Mouse (Mus musculus): Measurements from ENCODE around the gene H2-Q6.
"Not testable (repeated sequence)": the region's sequence is repeated elsewhere in the genome, so short reads cannot be mapped to it uniquely, and the experiment has no call there.

Gene H2-Q6

DNA sequence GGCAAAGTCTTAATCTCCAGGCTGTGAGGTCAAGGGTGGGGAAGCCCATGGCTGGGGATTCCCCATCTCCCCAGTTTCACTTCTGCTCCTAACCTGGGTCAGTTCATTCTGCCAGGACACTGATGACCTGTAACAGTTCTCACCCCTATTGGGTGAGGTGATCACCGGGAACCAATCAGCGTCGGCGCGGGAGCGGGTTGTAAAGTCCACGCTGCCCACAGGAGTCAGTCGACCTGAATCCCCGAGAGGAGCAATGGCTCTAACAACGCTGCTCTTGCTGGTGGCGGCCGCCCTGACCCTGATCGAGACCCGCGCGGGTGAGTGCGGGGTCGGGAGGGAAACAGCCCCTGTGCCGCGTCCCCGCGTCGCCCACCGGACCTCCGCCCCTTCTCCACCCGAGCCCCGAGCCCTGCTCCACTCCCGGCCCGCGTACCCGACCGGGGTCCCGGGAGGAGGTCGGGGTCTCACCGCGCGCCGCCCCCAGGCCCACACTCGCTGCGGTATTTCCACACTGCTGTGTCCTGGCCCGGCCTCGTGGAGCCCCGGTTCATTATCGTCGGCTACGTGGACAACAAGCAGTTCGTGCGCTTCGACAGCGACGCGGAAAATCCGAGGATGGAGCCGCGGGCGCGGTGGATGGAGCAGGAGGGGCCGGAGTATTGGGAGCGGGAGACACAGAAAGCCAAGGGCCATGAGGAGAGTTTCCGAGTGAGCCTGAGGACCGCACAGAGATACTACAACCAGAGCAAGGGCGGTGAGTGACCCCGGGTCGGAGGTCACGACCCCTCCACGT is at the start of gene H2-Q6:
Gene H2-Q6 (plus strand): TSS at position 227 of the 793 bp plus-strand sequence.
- peak; percentile 78 to 79 for DNase-seq

- DNase-seq = peak; percentile 93 to 96
Observed at GRCm38 (mm10) chr17:35379369-35379728, 45.3 kb upstream of the H2-Q6 start, which contains the start of gene H2-Q4. H2-Q4 (plus strand) TSS chr17:35379617.

- peak; percentile 12 to 41 for DNase-seq
Observed at GRCm38 (mm10) chr17:35379729-35380451, 44.8 kb upstream of the H2-Q6 start.

DNA sequence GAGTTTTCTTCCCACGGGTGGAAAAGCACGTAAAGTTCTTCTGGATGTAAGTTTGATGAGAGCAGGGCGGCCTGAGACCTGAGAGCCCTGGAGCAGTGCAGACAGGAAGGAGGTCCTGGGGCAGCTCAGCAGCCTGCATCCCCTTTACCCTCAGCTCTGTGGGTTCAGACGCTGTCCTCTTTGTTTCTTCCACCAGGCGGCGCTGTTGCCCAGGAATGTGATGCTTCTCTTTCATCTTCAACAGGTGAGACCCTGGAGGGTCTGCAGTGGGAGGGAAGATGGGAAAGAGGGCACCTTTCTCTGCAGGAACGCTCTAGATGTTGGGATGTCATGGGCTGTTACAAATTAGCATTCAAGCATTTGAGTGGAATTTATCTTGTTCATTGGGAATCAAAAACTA is 34.9 kb upstream of the H2-Q6 start:
- peak in 1 of 2 experiments; percentile 28 for DNase-seq

DNA sequence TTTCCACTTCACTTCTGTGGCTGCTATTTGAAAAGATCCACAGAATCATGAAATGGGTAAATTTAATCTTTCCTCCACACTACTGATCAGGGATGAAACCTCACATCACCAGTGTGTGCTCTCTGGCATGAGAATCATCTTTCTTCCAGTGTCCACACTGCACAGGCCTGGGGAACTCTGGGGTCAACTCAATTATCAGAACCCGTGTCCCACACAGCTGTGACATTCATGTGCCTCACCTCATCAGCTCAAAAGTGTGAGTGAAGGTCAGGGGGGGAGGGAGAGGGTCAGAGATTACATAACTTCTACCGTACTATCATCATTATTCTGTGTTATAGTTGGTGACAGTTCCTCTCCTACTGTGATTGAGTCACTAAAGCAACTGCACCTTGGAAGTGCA is 32.0 kb upstream of the H2-Q6 start:
- DNase-seq = not testable (repeated sequence)

GRCm38 (mm10) chr17:35393864-35394800 is 30.5 kb upstream of the H2-Q6 start:
- peak; percentile 23 to 38 for DNase-seq

GRCm38 (mm10) chr17:35396956-35397355 is 27.7 kb upstream of the H2-Q6 start:
- not testable (repeated sequence) for DNase-seq

GRCm38 (mm10) chr17:35413057-35413456 is 11.6 kb upstream of the H2-Q6 start:
- DNase-seq = not testable (repeated sequence)

DNA sequence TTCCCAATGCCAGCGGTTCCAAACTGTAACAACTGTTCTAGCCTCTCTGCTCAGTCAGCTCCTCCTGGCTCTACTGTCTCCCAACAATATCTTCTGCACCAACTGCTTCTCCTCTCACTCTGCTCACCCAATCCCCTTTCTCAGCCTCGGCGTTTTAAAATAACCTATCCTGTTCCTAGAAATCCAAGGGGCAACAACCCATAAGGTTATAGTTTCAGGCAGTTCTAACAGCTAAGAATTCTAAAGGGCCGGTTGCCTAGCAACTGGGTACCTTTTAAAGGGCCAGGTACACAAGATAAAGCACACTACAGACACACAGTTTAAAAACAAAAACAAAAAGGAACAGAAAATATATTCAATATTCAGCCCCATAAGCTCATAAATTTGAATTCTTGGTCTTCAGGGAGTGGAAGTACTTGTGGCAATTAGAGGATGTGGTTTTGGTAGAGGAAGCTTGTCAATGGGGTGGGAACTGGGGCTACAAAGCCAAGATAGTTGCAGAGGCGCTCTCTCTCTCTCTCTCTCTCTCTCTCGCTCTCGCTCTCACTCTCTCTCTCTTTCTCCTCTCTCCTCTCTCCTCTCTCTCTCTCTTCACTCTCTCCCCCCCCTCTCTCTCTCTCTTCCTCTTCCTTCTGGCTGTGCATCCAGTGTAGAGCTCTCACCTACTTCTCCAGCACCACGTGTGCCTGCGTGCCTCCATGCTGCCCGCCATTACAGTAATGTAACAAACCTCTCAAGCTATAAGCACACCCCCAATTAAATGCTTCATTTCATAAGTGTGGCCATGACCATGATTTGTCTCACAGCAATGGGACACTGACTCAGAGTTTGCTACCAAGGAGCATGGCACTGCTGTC is 9.1 kb upstream of the H2-Q6 start:
- not testable (repeated sequence) for DNase-seq

DNA sequence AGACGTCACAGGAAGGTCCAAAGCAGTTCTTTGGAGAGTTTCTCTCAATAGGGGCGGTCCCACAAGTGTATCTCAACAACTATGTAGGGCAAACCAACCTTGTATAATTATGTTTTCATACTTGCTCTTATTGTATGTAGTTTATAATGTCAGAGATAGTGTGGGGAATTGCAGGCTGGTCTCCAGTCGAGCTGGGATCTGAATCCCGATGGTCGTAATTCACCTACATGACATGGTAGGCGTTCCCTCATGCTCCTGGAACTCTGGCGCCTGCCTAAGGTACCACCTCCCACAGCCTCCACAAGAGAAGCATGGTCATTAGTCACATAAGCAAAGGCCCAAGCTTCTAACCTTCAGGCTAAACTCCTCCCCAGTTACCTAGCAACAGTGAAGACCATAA is 5.9 kb upstream of the H2-Q6 start:
- DNase-seq = no peak

DNA sequence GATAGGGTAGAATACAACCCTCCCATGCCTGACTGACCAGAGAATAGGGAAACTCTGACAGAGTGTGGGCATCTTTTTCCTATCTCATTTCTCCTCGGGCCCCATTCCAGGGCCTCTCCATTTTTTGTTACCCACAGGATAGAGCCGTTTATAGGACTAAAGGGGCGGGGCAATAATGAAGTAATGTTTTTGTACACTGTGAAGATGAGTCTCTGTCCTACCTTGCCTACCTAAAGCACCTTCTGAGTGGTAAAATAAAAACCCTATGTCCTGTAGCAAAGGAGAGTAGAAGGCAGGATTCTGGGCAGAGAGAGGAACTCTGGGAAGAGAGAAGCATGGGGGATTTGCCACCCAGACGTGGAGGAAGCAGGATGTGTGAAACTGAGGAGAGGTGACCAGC is 5.1 kb upstream of the H2-Q6 start:
- DNase-seq = not testable (repeated sequence)

- DNase-seq = not testable (repeated sequence)
Observed at GRCm38 (mm10) chr17:35420206-35420810, 4.3 kb upstream of the H2-Q6 start.

DNA sequence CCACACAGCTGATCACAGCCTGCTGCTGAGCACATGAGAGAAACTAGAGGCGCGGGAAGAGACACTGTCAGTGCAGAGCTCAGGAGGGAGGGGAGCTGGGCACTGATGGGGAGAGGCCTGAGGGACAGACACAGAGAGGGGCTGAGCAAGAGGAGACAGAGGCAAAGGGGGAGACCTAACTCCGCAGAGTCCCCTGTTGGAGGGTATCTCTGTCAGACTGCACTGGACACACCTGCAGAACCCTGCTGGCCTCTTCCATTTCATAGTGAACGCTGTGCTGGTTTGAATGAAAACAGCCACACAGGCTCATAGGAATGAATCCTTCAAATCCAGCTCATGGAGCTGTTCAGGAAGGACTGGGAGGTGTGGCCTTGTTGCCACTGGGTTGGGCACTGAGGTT is 3.3 kb upstream of the H2-Q6 start:
- DNase-seq = not testable (repeated sequence)

GRCm38 (mm10) chr17:35422360-35422759 is 2.3 kb upstream of the H2-Q6 start:
- DNase-seq = peak in 1 of 2 experiments; percentile 0

DNA sequence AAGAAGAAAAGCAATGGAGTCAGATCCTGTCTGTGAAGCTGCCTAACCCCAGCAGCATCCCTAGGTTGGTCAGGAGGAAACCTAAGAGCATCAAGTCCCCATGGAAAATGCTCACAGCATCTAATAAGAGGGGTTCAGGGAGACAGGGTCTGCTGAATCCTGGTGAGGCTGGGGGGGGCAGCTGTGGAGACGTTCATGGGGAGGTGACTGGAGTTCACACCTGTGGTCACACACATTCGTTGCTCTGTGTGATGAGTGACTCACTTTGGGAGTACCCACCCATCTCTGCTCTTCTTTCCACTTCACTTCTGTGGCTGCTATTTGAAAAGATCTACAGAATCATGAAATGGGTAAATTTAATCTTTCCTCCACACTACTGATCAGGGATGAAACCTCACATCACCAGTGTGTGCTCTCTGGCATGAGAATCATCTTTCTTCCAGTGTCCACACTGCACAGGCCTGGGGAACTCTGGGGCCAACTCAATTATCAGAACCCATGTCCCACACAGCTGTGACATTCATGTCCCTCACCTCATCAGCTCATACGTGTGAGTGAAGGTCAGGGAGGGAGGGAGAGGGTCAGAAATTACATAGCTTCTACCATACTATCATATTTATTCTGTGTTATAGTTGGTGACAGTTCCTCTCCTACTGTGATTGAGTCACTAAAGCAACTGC is 1.4 kb upstream of the H2-Q6 start:
- peak in 1 of 2 experiments; percentile 0 for DNase-seq

DNA sequence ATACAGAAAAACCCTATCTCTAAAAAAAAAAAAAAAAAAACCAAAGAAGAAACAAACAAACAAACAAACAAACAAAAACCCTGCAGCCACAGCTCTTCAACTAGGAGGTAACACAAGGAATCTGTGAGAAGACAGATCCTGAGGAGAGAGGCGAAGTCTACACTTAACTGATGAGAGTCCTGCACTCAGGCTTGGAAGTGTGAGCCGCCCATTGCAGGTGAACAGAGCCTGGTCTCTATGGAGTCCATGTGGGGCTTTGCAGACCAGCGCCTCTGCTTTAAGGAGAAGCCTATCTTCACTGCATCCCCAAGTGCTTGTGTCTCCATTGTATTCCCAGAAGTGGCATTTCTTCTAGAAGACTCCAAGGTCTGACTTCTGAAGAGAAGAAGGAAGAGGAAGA is 544 bp upstream of the H2-Q6 start:
- peak in 1 of 2 experiments; percentile 0 for DNase-seq

- DNase-seq = peak in 1 of 2 experiments; percentile 11
Observed at GRCm38 (mm10) chr17:35425474-35425873, 824 bp downstream of the H2-Q6 start.

DNA sequence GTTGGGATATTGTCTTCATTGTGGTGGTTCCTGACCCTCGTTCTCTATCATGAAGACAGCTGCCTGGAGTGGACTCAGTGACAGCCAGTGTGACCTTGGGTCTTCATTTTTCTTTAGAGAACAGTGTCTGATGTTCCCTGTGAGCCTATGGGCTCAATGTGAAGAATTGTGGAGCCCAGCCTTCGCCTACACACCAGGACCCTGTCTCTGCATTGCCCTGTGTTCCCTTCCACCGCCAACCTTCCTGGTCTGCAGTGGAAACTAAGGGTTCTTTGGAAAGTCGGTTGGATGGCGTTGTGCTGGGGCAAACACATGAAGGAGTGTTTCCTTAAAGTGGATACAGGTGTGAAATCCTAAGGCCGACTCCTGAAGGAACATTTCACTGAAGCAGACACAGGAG is 4.2 kb downstream of the H2-Q6 start:
- DNase-seq = not testable (repeated sequence)

DNA sequence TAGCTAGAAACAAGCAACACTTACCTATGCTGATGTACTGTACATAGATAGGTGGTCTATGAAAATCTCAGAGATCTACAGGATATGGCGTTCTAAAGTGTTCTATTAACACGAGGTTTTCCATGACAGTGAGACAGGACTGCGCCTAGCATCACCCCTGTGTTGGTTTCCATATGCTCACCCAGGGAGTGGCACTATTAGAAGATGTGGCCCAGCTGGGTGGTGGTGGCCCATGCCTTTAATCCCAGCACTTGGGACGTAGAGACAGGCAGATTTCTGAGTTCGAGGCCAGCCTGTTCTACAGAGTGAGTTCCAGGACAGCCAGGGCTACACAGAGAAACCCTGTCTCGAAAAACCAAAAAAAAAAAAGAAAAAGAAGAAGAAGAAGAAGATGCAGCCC is 6.0 kb downstream of the H2-Q6 start:
- DNase-seq = not testable (repeated sequence)

GRCm38 (mm10) chr17:35432167-35432566 is 7.5 kb downstream of the H2-Q6 start:
- DNase-seq = not testable (repeated sequence)

DNA sequence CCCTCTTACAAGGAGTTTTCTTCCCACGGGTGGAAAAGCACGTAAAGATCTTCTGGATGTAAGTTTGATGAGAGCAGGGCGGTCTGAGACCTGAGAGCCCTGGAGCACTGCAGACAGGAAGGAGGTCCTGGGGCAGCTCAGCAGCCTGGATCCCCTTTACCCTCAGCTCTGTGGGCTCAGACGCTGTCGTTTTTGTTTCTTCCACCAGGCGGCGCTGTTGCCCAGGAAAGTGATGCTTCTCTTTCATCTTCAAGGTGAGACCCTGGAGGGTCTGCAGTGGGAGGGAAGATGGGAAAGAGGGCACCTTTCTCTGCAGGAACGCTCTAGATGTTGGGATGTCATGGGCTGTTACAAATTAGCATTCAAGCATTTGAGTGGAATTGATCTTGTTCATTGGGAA is 10.2 kb downstream of the H2-Q6 start:
- DNase-seq = not testable (repeated sequence)

Measured in kidney, adult 8-10 months (tissue).